Mouse (Mus musculus): ENCODE measurements at regions not wholly inside any gene's neighbourhood (a gene's known extent, or its start where the extent isn't known, plus 50 kb on each side); places are given as distances from the start of the nearest gene placed in this dataset.

GRCm38 (mm10) chr10:44716612-44717011 is 188.3 kb upstream of the Prdm1 start:
- no peak for TF ChIP-seq POLR2AphosphoS5 (IDR thresholded peaks at IDR 0.05; ENCODE audit: insufficient replicate concordance, low read depth, low read length)
- no peak for TF ChIP-seq CTCF (IDR thresholded peaks at IDR 0.05; ENCODE audit: low read depth, low read length)
- TF ChIP-seq GATA1 (IDR thresholded peaks at IDR 0.05; ENCODE audit: borderline replicate concordance, low read length) = no peak
- no peak for TF ChIP-seq GATA2 (IDR thresholded peaks at IDR 0.05; ENCODE audit: borderline replicate concordance, low read depth, low read length)
- TF ChIP-seq TAL1 (conservative IDR thresholded peaks at IDR 0.05; ENCODE audit: low read depth, low read length) = no peak
